ENCODE assay signal across 8 mouse cellular contexts in genomic region chr16:20517701-20518374, GRCm38 (mm10). TPM values are rescaled to one million over a fixed set of nuclear protein-coding genes. Genes with fewer than 3 reads are reported as not detected.
DNase-seq lines count a peak whose midpoint lies in the region; ATAC-seq and TF ChIP-seq lines count a peak whose summit lies in the region.

No protein-coding gene starts in this region.

- H3K36me3 ChIP-seq in heart, adult 2 months (ENCODE audit: control insufficient read depth, insufficient read depth, low read length) = no peaks in the 10 kb centered on the region
- peaks cover 3% of the 10 kb centered on the region; the same call in 1 of the 2 replicates for H3K36me3 ChIP-seq in stomach, postnatal 0 days (ENCODE audit: control insufficient read depth, insufficient read depth, low read length)

- 0% methylated on average over 6 of the region's 6 CpGs for WGBS in heart, adult 2 months
- WGBS in stomach, postnatal 0 days = 0% methylated on average over 6 of the region's 6 CpGs

- TF ChIP-seq POLR2A in bone marrow macrophage, adult 2 months (IDR thresholded peaks at IDR 0.05; ENCODE audit: borderline replicate concordance, low read depth, low read length) = no peak
- TF ChIP-seq POLR2A in heart, adult 2 months (IDR thresholded peaks at IDR 0.05; ENCODE audit: insufficient read depth, low read depth, low read length) = no peak

- peaks cover 2% of the 10 kb centered on the region; the same call in 1 of the 2 replicates for H3K79me2 ChIP-seq in heart, adult 2 months (replicated peaks; ENCODE audit: control insufficient read depth, insufficient read depth, low read length)

- H3K27ac ChIP-seq in bone marrow macrophage, adult 2 months (ENCODE audit: insufficient read depth, low read depth, low read length) = no peak overlapping the region
- H3K27ac ChIP-seq in heart, adult 2 months = peak overlapping the region; percentile 91
- H3K27ac ChIP-seq in stomach, postnatal 0 days (replicated peaks) = peak overlapping the region; percentile 97

- intact Hi-C loops in heart, adult 2 months (cut with DNase I) = loop anchor here (1.0 to 5.0 kb wide), 3 partner anchors 16 to 134 kb away; partner anchors contain the start of genes Alg3, Eef1akmt4, Gm49333 and Psmd2

- peak overlapping the region; percentile 90 for H3K9ac ChIP-seq in heart, adult 2 months (ENCODE audit: low read depth, low read length)
- H3K9ac ChIP-seq in stomach, postnatal 0 days (ENCODE audit: low read length) = peak overlapping the region; percentile 98

- 0 out of 2 replicates have a peak, but pooled peaks have one; percentile 4 for TF ChIP-seq EP300 in heart, adult 2 months (IDR thresholded peaks at IDR 0.05; ENCODE audit: insufficient read depth, low read depth, low read length)
- no peak for TF ChIP-seq EP300 in stomach, postnatal 0 days (optimal IDR thresholded peaks at IDR 0.05)

- no peaks in the 10 kb centered on the region for H3K9me3 ChIP-seq in stomach, postnatal 0 days (ENCODE audit: control insufficient read depth, low read length)

- H3K4me1 ChIP-seq in bone marrow macrophage, adult 2 months (ENCODE audit: control insufficient read depth, insufficient read depth, low read length) = peaks cover 11% of the 10 kb centered on the region
- no peaks in the 10 kb centered on the region; the same call in 1 of the 2 replicates for H3K4me1 ChIP-seq in heart, adult 2 months (ENCODE audit: control insufficient read depth, insufficient read depth, low read length)
- 0 out of 2 replicates have a peak, but pooled peaks cover 4% of the 10 kb centered on the region for H3K4me1 ChIP-seq in stomach, postnatal 0 days (replicated peaks; ENCODE audit: control insufficient read depth, insufficient read depth)

- H3K4me3 ChIP-seq in bone marrow macrophage, adult 2 months (ENCODE audit: insufficient read depth, low read length) = peak overlapping the region; percentile 74
- H3K4me3 ChIP-seq in heart, adult 2 months = peak overlapping the region; percentile 89
- H3K4me3 ChIP-seq in stomach, postnatal 0 days (ENCODE audit: low read depth, low read length) = peak overlapping the region; percentile 95

- no peak for TF ChIP-seq CTCF in bone marrow macrophage, adult 2 months (IDR thresholded peaks at IDR 0.05; ENCODE audit: low read depth, low read length)
- no peak for TF ChIP-seq CTCF in heart, adult 2 months (IDR thresholded peaks at IDR 0.05)
- no peak for TF ChIP-seq CTCF in stomach, postnatal 0 days (IDR thresholded peaks at IDR 0.05; ENCODE audit: low read depth)

- DNase-seq in layer of hippocampus, adult 11-12 months (ENCODE audit: low spot score) = peak; percentile 20
- no peak for DNase-seq in layer of hippocampus, postnatal 36 days
- peak in 1 of 2 experiments; percentile 48 for DNase-seq in heart, adult 2 months
- peak; percentile 51 for DNase-seq in kidney, adult 9 months
- DNase-seq in lung, postnatal 14 days = peak; percentile 42
- peak; percentile 50 for DNase-seq in stomach, postnatal 0 days (ENCODE audit: low spot score)
- DNase-seq in frontal cortex, postnatal 10 days (ENCODE audit: low spot score in 2 of 2) = no peak

- ATAC-seq in stomach, postnatal 0 days (ENCODE audit: low FRiP score, low TSS enrichment) = peak; percentile 24

- no peaks in the 10 kb centered on the region for H3K27me3 ChIP-seq in heart, adult 2 months (ENCODE audit: control insufficient read depth, insufficient read depth, low read length)
- no peaks in the 10 kb centered on the region for H3K27me3 ChIP-seq in stomach, postnatal 0 days (ENCODE audit: control insufficient read depth, insufficient read depth, low read length)

- H3K4me2 ChIP-seq in stomach, postnatal 0 days (replicated peaks; ENCODE audit: low read depth) = peak overlapping the region; percentile 89

RNA-seq across cellular contexts. Expression of gene Dvl3, which starts 1.1 kb away (rescaled TPM):
- total RNA-seq in layer of hippocampus, postnatal 36 days (2021) = 10 to 100 TPM; 57.1 to 64.4 TPM
- polyA plus RNA-seq in bone marrow macrophage, adult 2 months (2012; ENCODE audit: insufficient read depth, insufficient read length, missing spikeins) = 26.8 and 30.4 TPM in 2 replicates
- total RNA-seq in heart, adult 2 months (2021) = 10 to 100 TPM; 46.0 to 49.7 TPM
- 28.7 and 32.9 TPM in 2 replicates for polyA plus RNA-seq in heart, adult 2 months (2012; rRNA removed)
- 8.7 and 10.0 TPM in 2 replicates for polyA plus RNA-seq in stomach, postnatal 0 days (2015; fragmentation: Nextera tagmentation; extraction: Ambion mirVana)

RNA-seq across cellular contexts. Expression of gene Ap2m1, which starts 17.4 kb away (rescaled TPM):
- 100 to 1,000 TPM; 725 to 748 TPM for total RNA-seq in layer of hippocampus, postnatal 36 days (2021)
- polyA plus RNA-seq in bone marrow macrophage, adult 2 months (2012; ENCODE audit: insufficient read depth, insufficient read length, missing spikeins) = 348 and 391 TPM in 2 replicates
- 100 to 1,000 TPM; 195 to 211 TPM for total RNA-seq in heart, adult 2 months (2021)
- 307 and 322 TPM in 2 replicates for polyA plus RNA-seq in heart, adult 2 months (2012; rRNA removed)
- 332 and 349 TPM in 2 replicates for polyA plus RNA-seq in stomach, postnatal 0 days (2015; fragmentation: Nextera tagmentation; extraction: Ambion mirVana)

RNA-seq across cellular contexts. Expression of gene Eif2b5, which starts 19.2 kb away (rescaled TPM):
- 10 to 100 TPM; 49.7 to 50.1 TPM for total RNA-seq in layer of hippocampus, postnatal 36 days (2021)
- polyA plus RNA-seq in bone marrow macrophage, adult 2 months (2012; ENCODE audit: insufficient read depth, insufficient read length, missing spikeins) = 23.9 and 25.9 TPM in 2 replicates
- 10 to 100 TPM; 49.9 to 60.1 TPM for total RNA-seq in heart, adult 2 months (2021)
- polyA plus RNA-seq in heart, adult 2 months (2012; rRNA removed) = 26.0 and 40.5 TPM in 2 replicates
- 58.2 and 58.7 TPM in 2 replicates for polyA plus RNA-seq in stomach, postnatal 0 days (2015; fragmentation: Nextera tagmentation; extraction: Ambion mirVana)

RNA-seq across cellular contexts. Expression of gene Abcf3, which starts 30.5 kb away (rescaled TPM):
- total RNA-seq in layer of hippocampus, postnatal 36 days (2021) = 100 to 1,000 TPM; 104 to 113 TPM
- polyA plus RNA-seq in bone marrow macrophage, adult 2 months (2012; ENCODE audit: insufficient read depth, insufficient read length, missing spikeins) = 53.5 and 74.8 TPM in 2 replicates
- total RNA-seq in heart, adult 2 months (2021) = 10 to 100 TPM; 72.9 to 74.4 TPM
- 36.0 and 52.5 TPM in 2 replicates for polyA plus RNA-seq in heart, adult 2 months (2012; rRNA removed)
- 31.0 and 33.0 TPM in 2 replicates for polyA plus RNA-seq in stomach, postnatal 0 days (2015; fragmentation: Nextera tagmentation; extraction: Ambion mirVana)

Comparison
In these comparisons a context has a peak if more than half of its experiments do, and no peak if none do; other contexts are left out.
1. DNase-seq: peak in layer of hippocampus, adult 11-12 months (single experiment), kidney, adult 9 months (single experiment), lung, postnatal 14 days (single experiment) and stomach, postnatal 0 days (single experiment); none in layer of hippocampus, postnatal 36 days (0 of 2) and frontal cortex, postnatal 10 days (0 of 2).
2. Peak in every context shown above with its lines, with median percentiles within 50 percentile points of each other: H3K4me3 ChIP-seq.